Mouse (Mus musculus) A20 (cell line): ENCODE data around the gene Mapk1.

ENCODE experiments used
- DNase-seq: peaks from one replicate; pipeline ENCODE4 v3.0.0-alpha.2; 2011; ENCODE audit warnings: low read depth, low spot score

Mapk1 gene

DNA sequence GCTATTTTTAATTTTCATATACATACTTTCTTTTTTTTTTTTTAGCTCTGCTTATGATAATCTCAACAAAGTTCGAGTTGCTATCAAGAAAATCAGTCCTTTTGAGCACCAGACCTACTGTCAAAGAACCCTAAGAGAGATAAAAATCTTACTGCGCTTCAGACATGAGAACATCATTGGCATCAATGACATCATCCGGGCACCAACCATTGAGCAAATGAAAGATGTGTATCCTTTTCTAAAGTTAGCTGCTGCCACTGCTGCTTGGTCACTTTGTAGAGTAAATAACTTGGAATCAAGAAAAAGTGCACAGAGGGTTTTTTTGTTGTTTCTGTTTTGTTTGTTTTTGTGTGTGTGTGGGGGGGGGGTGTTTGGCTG, 32.7 kb downstream of the Mapk1 start:
- DNase-seq, result no peak

DNA sequence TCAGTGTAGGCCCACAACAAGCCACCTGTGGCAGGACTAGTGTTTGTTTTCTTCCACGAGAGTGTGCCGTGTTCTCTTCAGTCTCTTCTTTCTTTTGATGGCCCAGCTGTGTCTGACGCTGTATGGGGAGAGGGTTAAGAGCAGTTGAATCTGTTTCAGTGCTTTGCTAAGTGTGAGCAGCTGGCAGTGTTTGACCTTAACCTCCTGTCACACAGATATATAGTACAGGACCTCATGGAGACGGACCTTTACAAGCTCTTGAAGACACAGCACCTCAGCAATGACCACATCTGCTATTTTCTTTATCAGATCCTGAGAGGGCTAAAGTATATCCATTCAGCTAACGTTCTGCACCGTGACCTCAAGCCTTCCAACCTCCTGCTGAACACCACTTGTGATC, 34.9 kb downstream of the Mapk1 start:
- no peak for DNase-seq

DNA sequence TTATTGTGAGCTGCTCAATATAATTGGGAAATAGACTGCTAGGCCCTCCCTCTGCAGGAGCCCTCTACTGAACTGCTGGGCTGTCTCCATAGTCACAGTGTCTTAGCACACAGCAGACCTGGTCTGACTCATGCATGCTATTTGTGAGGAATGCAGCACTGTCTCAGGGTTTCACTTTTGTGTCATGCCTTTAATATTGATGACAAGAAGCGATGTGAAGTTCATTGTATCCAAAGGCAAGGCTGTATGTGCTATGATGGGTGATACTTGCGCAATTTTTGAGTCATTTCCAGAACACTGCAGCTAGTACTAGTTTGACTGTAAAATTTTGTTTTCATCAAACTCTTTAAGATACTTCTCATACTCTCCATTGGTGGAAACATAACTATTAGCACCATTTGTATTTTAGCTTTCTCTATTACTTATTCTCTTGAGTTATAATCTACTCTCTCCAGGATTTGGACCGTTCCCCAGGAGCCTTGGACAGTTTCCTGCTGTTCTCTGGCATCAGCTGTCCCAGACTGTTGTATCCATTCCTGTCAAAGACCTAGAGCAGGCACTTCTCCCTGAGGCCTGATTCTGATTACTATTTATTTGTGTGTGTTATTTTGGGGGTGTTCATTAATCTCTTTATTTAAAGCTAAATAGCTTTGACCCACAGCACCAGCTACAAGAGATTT, 41.4 kb downstream of the Mapk1 start:
- DNase-seq, result no peak

DNA sequence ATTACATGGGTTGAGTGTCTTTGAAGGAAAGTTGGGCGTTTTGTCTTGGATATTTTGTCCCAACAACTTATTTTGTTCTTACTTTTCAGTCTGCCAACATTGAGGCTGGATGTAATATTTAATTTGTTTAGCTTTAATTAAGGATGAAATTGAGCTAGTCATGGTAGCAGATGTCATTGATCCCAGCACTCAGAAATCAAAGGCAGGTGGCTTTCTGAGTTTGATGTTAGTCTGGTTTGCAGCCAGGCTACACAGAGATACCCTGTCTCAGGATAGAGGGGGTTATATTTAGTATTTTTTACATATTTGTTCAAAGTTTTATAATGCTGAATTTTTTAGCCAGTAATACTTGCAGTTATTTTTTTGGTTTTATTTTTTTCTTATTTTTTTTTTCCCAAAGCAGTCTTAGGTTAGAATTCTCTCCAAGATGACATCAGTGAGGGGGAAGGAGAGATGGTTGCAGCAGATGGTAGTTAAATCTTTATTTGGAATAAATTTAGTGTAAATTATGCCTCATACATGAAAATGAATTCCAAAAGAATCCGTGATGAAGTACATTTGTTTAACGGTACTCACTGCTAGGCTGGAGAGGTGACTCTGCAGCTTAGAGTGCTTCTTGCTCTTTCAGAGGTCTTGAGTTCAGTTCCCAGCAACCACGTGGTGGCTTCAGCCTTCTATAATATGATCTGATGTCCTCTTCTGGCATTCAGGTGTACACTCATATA, 47.0 kb downstream of the Mapk1 start:
- no peak for DNase-seq

DNA sequence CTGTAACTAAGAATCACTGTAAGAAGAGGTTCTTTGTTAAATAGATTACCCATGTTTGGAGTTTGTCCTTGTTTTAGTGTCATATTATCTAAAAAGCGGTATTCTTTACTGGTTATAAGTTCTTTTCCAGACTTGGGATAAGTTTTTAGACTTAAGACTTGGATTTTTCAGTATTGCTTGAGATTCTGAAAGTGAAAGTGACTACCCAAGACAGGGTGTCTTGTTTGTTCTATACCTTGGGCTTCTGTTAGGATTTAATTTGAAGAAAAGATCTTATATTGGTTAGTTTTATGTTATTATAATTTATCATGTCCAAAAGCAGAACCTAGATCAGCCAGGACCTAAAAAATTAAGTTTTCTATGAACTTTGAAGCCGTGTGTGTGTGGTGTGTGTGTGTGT, 50.6 kb downstream of the Mapk1 start:
- no peak for DNase-seq

DNA sequence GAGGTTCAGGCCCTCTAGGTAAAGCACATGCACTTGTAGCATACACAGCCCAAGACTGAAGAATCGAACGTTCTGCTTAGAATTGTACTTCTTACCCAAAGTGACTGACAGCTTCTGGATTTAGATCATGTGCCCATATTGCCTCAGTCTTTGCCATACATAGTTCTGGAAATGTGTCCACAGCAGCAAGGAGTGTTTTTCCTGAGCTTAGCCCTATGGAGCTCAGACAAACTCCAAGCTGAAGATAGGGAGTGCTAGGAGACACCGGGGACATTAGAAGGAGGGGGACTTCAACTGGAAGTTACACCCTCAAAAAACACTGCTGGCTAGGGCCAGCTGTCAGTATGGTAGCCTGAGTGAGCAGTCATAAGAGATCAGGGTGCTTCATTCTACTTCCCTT, 57.5 kb downstream of the Mapk1 start:
- no peak for DNase-seq

DNA sequence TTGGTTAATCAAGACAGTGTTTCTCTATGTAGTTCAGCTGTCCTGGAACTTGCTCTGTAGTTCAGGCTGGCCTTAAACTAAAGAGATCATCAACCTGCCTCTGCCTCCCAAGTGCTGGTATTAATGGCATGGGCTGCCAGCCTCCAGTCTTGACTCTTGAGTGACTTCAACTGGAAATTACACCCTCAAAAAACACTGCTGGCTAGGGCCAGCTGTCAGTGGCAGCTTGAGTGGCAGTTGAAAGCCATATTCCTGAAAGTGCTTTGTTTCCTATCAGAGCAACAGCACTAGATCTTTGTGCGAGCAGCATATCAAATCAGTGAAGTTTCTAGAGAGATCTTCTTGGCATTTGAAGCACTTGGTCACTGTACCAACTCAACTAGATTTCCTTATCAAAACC, 58.2 kb downstream of the Mapk1 start:
- no peak for DNase-seq

DNA sequence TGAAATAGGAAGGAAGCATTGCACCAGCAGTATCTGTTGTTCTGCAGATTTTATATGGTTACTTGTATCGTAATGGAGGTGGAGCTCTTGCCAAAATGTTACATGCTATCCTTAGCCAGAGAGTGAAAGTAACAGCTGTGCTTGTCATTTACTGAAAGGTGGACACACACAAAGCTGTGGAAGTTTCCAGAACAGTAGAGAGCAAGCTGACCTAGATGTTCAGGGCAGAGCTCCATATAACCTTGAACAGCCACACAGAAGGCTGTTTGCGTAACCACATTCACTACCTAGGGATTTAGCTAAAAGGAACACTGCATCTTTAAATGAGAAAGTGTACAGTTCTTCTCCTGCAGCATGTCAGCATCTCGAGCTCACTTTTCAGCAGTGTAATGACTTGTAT, 61.1 kb downstream of the Mapk1 start:
- DNase-seq, result no peak

DNA sequence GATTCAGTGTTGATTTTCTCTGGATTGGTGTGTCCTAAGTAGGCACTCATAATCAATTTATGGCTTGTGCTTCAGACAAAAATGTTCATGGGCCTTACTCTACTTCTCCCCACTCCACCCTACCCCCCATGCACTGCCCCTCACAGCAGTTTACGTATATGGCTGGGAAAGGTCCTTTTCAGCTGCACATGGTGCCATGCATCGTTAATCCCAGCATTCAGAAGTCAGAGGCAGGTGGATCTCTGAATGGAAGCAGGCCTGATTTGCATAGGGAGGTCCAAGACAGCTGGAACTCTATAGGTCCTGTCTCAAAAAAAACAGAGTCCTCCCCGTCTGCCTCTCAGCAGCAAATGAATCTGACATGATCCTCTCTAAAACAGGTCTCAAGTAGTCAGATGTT, 62.1 kb downstream of the Mapk1 start:
- no peak for DNase-seq

DNA sequence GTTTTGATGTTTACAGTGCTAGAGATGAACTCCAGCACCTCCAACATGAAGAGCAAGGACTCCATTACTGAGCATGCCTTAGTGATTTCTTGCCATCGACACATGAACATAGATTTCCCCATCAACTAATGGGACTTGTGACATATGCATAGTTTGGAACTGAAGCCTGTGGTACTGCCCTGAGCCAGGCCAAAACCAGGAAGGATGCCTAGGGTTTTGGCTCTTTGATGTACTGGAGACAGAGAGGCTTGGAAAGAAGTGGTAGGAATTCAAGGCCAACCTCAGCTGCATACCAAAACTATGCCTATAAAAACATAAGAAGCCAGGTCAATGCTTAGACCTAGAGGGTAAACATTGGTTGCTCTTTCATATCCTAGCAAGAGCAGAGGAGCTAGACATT, 66.7 kb downstream of the Mapk1 start:
- no peak for DNase-seq

DNA sequence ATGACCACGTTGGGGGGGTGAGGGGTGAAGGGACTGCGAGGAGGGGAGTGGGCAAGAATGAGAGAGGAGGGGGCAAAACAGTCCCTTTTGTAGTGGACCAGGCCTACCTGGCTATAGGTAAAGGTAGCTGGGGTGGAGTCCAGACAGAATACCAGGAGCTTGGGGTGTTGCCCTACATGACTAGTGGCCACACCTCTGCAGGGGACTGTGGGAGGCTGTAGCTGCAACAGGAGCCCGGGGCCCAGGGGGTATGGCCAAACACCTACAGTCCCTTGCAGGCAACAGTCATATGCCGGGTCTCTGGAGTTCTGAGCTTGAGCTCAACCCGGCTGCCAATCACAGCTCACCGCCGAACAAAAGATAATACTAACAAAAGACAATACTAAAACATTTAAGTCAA, 68.9 kb downstream of the Mapk1 start:
- DNase-seq, result no peak

DNA sequence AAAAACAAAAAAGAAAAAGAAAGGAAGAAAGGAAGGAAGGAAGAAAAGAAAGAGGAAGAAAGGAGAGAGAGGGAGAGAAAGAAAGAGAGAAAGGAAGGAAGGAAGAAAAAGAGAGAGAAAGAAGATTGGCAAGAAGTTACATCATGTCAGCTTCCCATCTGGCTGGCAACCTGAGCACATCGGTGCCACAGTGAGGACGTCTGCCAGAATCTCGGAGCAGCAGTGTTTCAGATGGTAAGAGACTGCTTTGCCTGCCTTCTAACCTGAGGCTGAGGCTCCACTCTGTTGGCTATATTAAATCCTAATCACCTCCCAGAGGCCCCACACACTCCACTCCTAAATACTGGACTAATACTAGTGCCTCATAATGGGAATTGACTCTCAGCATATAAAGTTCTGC, 70.7 kb downstream of the Mapk1 start:
- no peak for DNase-seq

DNA sequence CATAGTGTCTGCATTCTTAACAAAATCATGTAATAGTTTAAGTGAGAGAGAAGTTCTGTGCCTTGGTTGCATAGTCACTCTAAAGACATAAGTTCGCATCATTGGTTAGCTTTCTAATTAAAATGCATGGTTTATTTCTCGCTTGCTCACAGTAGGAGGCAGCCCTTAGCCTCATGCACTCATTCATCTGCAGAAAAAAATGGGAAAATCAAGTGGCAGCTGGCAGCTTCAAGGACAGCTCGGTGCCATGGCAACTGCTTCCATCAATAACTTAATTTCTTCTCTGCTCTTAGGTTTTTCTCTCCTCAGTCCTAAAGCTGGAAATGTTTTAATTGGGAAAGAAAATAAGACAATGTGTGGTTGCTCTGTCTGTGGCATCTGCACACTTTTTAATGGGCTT, 72.4 kb downstream of the Mapk1 start:
- DNase-seq, result no peak

DNA sequence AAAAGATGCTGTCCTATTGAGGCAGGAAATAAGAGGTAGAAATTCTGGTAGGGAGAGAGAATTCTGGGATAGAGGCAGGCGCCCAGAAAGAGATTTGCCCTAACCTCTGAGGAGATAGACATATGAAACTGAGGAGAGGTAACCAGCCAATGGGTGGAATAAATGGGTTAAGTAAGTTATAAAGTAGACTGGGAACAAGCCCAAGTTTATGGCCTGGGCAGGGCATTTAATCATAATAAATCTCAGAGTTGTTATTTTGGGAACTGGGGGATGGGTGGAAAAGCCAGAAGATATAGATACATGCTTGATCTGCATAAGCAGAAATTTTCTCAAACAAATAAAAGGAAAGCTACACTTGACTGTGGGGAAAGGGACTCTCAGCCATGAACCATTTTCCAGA, 79.2 kb downstream of the Mapk1 start:
- DNase-seq, result no peak

DNA sequence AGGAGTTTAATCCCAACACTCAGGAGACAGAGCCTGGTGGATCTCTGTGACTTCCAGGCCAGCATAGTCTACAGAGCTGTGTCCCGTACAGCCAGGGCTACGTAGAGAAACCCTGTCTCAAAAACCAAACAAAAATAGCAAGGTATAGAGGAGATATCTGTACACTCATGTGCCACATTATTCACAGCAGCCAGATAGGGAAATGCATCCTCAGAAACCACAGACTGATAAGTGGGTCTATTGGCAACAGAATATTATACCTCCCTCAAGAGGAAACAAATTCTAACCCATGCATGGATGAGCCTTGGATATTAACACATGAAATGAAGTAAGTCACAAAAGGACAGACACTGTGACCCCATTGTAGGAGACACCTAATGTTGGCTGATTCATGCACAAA, 84.4 kb downstream of the Mapk1 start:
- DNase-seq, result no peak

DNA sequence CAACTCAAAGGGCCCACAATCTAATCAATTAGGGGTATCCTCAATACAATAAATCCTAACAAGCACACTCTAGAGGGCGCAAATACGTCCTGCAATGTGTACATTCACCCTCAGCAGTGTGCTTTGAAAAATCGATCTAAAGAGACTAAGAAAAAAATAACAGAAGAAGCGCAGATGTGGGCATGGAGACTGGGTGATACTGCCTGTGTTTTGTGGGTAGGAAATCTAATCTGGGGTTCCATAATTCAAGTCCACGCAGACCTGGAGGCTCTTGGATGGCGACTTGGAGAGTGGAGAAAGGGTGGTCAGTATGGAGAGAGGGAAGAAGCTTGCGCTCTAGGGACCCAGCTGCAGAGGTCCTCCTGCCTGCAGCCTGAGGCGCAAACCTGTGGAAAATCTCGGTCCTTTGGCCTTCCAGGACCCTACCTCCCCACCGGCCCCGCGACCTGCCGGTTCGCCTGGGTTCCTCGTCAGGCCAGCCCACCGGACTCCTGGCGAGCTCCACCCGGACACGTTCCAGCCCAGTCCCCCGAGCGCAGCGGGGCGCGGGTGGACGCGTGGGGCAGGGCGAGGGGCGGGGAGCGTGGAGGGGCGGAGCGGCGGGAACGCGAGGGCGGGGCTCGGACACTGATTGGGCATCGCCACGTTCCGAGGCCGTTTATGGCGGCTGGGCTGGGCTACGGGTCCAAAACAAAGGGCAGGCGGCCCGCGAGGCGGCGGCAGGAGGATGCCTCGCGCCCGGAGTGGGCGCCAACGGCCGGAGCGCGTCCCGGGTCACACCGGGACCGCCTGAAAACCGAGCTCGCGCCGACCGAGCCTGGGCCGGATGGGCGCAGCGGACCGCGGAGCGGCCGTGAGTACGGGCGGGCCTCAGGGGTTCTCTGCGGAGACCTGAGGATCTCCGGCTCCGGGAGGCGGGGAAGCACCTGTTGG, 86.6 kb downstream of the Mapk1 start, which contains the start of gene Ypel1:
Gene Ypel1, plus strand, starts transcription at position 186 of the 933 bp plus-strand sequence.
- peak; percentile 84 for DNase-seq

DNA sequence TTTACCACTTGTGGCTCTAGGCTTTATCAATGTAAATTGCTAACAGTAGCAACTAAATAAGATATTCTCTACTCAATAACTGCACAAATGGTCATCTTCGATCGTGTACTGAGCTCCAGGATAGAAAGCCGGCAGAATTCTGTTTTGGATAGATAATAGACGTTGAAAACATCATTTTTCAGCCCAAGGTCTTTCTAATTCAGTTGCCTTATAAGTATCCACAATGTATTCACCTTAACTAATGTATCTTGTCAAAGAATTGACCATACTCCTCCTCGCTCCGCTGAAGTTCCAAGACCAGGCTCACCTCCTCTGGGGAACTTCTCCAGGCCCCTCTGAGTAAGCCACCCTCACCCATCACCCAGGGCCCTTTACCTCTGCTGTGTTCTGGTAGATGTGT, 87.5 kb downstream of the Mapk1 start:
- DNase-seq, result peak; percentile 26

DNA sequence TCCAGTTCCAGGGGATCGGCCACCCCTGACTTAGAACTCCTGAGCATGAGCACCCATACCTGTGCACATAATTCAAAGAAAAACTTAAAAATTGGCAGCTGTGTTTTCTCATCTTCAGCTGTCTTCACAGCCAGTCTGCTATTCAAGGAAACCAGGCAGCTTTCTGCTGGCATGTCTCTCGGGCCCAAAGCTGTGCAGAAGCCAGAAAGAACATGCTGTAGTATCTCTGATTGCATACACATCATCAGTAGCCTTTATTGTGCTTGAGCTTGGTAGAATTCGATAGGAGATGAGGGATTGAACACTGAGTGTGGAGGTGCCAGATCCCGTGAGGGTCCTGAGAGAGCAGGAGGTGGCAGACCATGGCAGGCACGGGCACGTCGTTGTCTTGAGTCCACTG, 89.8 kb downstream of the Mapk1 start:
- DNase-seq, result no peak

DNA sequence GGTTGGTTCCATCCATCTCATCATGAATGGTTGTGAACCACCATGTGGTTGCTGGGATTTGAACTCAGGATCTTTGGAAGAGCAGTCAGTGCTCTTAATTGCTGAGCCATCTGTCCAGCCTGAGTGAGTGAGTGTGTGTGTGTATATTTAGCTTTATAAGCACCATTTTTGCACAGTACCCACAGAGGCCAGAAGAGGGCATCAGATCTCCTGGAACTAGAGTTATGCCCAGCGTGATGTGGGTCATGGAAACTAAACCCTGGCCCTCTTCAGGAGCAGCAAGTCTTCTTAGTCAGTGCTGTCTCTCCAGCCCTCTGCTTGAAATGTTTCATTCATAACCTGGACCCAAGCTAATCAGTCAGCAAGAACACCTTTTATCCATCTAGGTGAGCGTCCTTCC, 93.1 kb downstream of the Mapk1 start:
- peak; percentile 33 for DNase-seq

DNA sequence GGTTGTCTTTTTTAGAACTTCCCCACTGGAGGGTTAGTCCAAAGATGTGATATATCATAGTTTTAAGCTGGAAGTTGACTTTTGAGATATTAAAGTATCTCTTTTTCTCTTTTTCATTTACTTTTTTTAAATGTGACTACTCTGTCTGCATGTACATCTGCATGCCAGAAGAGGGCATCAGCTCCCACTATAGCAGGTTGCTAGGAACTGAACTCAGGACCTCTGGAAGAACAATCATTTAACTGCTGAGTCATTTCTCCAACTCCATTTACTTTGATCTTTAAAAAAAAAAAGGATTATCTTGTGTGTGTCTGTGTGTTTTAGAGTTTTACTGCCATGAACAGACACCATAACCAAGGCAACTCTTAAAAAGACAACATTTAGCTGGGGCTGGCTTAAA, 93.7 kb downstream of the Mapk1 start:
- DNase-seq, result no peak

DNA sequence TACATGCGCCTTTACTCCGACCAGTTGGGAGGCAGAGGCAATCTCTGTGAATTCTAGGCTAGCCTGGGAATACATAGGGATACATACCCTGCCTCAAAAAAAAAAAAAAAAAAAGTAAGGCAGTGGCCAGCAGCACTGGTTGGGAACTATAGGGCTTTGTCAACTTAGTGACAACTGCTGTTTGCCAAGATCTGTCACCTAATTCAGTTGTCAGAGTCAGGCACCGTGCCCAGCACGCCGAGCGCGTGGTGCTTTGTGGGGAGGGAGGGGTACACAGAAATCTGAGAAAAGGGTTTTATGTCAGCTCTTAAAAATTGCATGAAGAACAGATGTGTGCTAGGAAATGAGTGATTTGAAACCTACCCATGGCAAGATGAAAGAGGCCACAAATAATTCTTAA, 94.9 kb downstream of the Mapk1 start:
- DNase-seq, result no peak

DNA sequence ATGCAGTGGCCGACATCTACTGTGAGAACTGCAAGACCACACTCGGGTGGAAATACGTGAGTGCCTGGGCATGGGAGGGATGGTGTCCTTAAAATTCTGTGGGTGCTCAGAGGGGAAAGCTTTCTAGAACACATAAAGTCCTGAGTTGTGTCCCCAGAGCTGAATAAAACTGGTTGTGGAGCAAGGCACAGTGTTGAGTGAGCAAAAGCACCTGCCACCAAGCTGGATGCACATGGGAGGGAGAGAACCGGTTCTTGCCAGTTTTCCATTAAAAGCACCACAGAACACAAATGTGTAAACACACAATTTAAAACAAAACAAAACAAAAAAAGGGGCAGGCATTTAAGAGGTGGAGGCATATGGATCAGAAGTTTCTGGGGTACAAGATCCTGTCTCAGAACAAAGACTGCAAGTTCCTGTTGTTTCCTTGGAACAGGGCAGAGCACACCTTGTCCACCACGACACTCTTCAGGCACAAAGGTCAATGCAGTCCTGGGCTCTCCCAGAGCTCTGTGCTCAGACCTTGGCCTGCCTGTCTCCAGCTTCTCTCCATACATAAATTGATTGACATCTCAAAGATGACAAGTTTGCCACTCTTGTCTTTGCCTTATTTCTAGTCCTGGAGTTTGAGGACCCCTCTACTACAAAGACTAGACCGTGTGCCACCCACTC, 99.1 kb downstream of the Mapk1 start:
- no peak for DNase-seq
